In genomic region chr7:67826936-67827335, GRCm38 (mm10) we compare ENCODE assay signal across 26 mouse cellular contexts.
DNase-seq lines count a peak whose midpoint lies in the region; ATAC-seq lines count a peak whose summit lies in the region.
"Had no signal": no experiment of that assay in that cellular context is flagged by ENCODE, and none has a peak within 500 bp of the region (broad histone marks: within the 10 kb centered on the region; RNA-seq: fewer than 3 reads in every experiment).

No protein-coding gene starts in this region.

- ATAC-seq in embryonic facial prominence, embryonic 13.5 days (ENCODE audit: insufficient number of reproducible peaks, insufficient read depth, low FRiP score, low TSS enrichment, low read depth): 0 out of 2 replicates have a peak, but pooled peaks have one; percentile 49
- ATAC-seq in limb, embryonic 15.5 days (ENCODE audit: insufficient number of reproducible peaks, low FRiP score, low TSS enrichment, low read depth): no peak
- ATAC-seq: activated CD4-positive, CD25-positive, alpha-beta regulatory T cell, adult 4 months; forebrain, embryonic 15.5 days; liver, embryonic 12.5 days; liver, postnatal 0 days; lung, postnatal 0 days; midbrain, embryonic 16.5 days had no signal

- DNase-seq in heart, adult 11 months: peak; percentile 17
- no peak for DNase-seq in heart, adult 18-20 months
- DNase-seq in limb, embryonic 10.5 days (ENCODE audit: low spot score): peak; percentile 55
- no peak for DNase-seq in frontal cortex, postnatal 14 days (ENCODE audit: low spot score in 2 of 2)
- no peak for DNase-seq in kidney, postnatal 36 days
- DNase-seq in gastrocnemius, postnatal 4 days (ENCODE audit: low spot score in 2 of 2): no peak
- DNase-seq: adrenal gland, adult 2 months; cerebellum, adult 8-10 months; cerebellum, postnatal 36 days; heart, postnatal 4 days; kidney, adult 11 months; kidney, postnatal 14 days; liver, postnatal 0 days; thymus, adult 2 months; thymus, postnatal 36 days had no signal

- H3K27ac ChIP-seq in embryonic facial prominence, embryonic 13.5 days: peak overlapping the region; percentile 78
- peak overlapping the region; percentile 86 for H3K27ac ChIP-seq in limb, embryonic 10.5 days
- H3K27ac ChIP-seq in limb, embryonic 15.5 days: peak overlapping the region; percentile 34; the same call in 1 of the 2 replicates
- H3K27ac ChIP-seq: forebrain, embryonic 15.5 days; hindbrain, embryonic 13.5 days; left cerebral cortex, adult 2 months; liver, embryonic 12.5 days; stomach, postnatal 0 days had no signal

- H3K9me3 ChIP-seq in embryonic facial prominence, embryonic 13.5 days: no peaks in the 10 kb centered on the region
- no peaks in the 10 kb centered on the region for H3K9me3 ChIP-seq in limb, embryonic 10.5 days (replicated peaks)
- no peaks in the 10 kb centered on the region for H3K9me3 ChIP-seq in limb, embryonic 15.5 days
- H3K9me3 ChIP-seq: forebrain, embryonic 15.5 days; heart, embryonic 12.5 days; hindbrain, embryonic 13.5 days; liver, embryonic 12.5 days had no signal

- 31% methylated on average over 13 of the region's 13 CpGs for WGBS in embryonic facial prominence, embryonic 13.5 days
- 65% methylated on average over 13 of the region's 13 CpGs for WGBS in limb, embryonic 10.5 days
- 43% methylated on average over 13 of the region's 13 CpGs for WGBS in limb, embryonic 15.5 days

- no peaks in the 10 kb centered on the region for H3K27me3 ChIP-seq in embryonic facial prominence, embryonic 13.5 days
- no peaks in the 10 kb centered on the region for H3K27me3 ChIP-seq in limb, embryonic 10.5 days (ENCODE audit: low read depth, poor library complexity, severe bottlenecking)
- H3K27me3 ChIP-seq in limb, embryonic 15.5 days: no peaks in the 10 kb centered on the region
- H3K27me3 ChIP-seq: forebrain, embryonic 15.5 days; heart, embryonic 12.5 days; hindbrain, embryonic 13.5 days; liver, embryonic 12.5 days had no signal

- no peaks in the 10 kb centered on the region for H3K36me3 ChIP-seq in embryonic facial prominence, embryonic 13.5 days
- H3K36me3 ChIP-seq in limb, embryonic 10.5 days: no peaks in the 10 kb centered on the region
- no peaks in the 10 kb centered on the region for H3K36me3 ChIP-seq in limb, embryonic 15.5 days
- H3K36me3 ChIP-seq: forebrain, embryonic 15.5 days; heart, embryonic 12.5 days; hindbrain, embryonic 13.5 days; liver, embryonic 12.5 days had no signal

- H3K9ac ChIP-seq in embryonic facial prominence, embryonic 13.5 days: no peak overlapping the region
- no peak overlapping the region for H3K9ac ChIP-seq in limb, embryonic 15.5 days
- H3K9ac ChIP-seq: forebrain, embryonic 15.5 days; heart, embryonic 12.5 days; hindbrain, embryonic 13.5 days; liver, embryonic 12.5 days; liver, postnatal 0 days had no signal

- peaks cover 28% of the 10 kb centered on the region for H3K4me1 ChIP-seq in embryonic facial prominence, embryonic 13.5 days
- H3K4me1 ChIP-seq in limb, embryonic 10.5 days: peaks cover 45% of the 10 kb centered on the region
- peaks cover 12% of the 10 kb centered on the region for H3K4me1 ChIP-seq in limb, embryonic 15.5 days
- H3K4me1 ChIP-seq: hindbrain, embryonic 13.5 days; liver, embryonic 12.5 days had no signal

- 0 out of 2 replicates have a peak overlapping the region, but pooled peaks have one; percentile 7 for H3K4me2 ChIP-seq in embryonic facial prominence, embryonic 13.5 days
- H3K4me2 ChIP-seq in limb, embryonic 15.5 days: no peak overlapping the region
- H3K4me2 ChIP-seq: forebrain, embryonic 15.5 days; heart, embryonic 12.5 days; hindbrain, embryonic 13.5 days; liver, embryonic 12.5 days had no signal

- H3K4me3 ChIP-seq in embryonic facial prominence, embryonic 13.5 days: no peak overlapping the region
- H3K4me3 ChIP-seq in limb, embryonic 10.5 days: no peak overlapping the region
- no peak overlapping the region for H3K4me3 ChIP-seq in limb, embryonic 15.5 days
- H3K4me3 ChIP-seq: forebrain, embryonic 15.5 days; heart, embryonic 12.5 days; hindbrain, embryonic 13.5 days; left cerebral cortex, adult 2 months; liver, embryonic 12.5 days had no signal

Comparison
In these comparisons a context has a peak if more than half of its experiments do, and no peak if none do; other contexts are left out.
1. DNase-seq: peak in heart, adult 11 months (single experiment) and limb, embryonic 10.5 days (single experiment); none in heart, adult 18-20 months (0 of 2), frontal cortex, postnatal 14 days (0 of 2), kidney, postnatal 36 days (0 of 2) and gastrocnemius, postnatal 4 days (0 of 2).
2. H3K27ac ChIP-seq: peak in every context shown above with its lines; median percentile 86 in limb, embryonic 10.5 days; 78 in embryonic facial prominence, embryonic 13.5 days; 34 in limb, embryonic 15.5 days.